Mouse (Mus musculus): Measurements from ENCODE around the gene P2rx7. TPM values are rescaled to one million over a fixed set of nuclear protein-coding genes. Genes with fewer than 3 reads are reported as not detected.

Gene P2rx7
- polyA plus RNA-seq, 1 experiment from 2014 or later = 2.4 TPM

DNA sequence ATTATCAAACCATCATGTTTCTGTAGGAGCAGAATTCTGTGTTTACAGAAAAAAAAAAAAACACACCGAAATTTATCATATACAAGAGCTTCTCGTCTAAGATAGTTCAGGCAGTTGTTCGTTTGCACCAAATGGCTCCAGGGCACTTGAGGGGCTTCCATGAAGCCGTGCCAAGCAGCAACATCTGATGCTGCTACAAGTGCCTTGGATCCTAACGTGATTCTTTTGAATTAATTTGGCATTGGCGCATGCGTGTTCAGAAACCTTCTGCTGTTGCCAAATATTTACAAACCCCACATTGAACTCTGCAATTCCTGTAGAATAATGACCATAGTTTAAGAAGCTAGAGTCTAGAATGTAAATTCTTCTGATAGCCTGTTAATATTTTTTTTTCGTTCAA, 51.8 kb downstream of the P2rx7 start:
- Histone ChIP-seq H3K27ac (ENCODE audit: low read length) (no peak overlapping the region), H3K4me3 (replicated peaks; ENCODE audit: low read length) (no peak overlapping the region), H3K4me2 (ENCODE audit: low read length) (no peak overlapping the region), H3K9me3 (ENCODE audit: control insufficient read depth, low read length) (no peaks in the 10 kb centered on the region), H3K27me3 (replicated peaks; ENCODE audit: control insufficient read depth, insufficient read depth, low read length) (no peaks in the 10 kb centered on the region), H3K36me3 (ENCODE audit: control insufficient read depth, insufficient read depth) (no peaks in the 10 kb centered on the region), H3K9ac (replicated peaks; ENCODE audit: low read depth, low read length) (no peak overlapping the region), H3K4me1 (replicated peaks; ENCODE audit: control insufficient read depth, insufficient read depth, low read length) (peaks cover 2% of the 10 kb centered on the region)
- no peak for ATAC-seq
- 39% methylated on average over 8 of the region's 8 CpGs for WGBS

- Histone ChIP-seq H3K4me1 (replicated peaks; ENCODE audit: control insufficient read depth, insufficient read depth, low read length) (peaks cover 2% of the 10 kb centered on the region), H3K4me3 (replicated peaks; ENCODE audit: low read length) (no peak overlapping the region), H3K9me3 (ENCODE audit: control insufficient read depth, low read length) (no peaks in the 10 kb centered on the region), H3K27me3 (replicated peaks; ENCODE audit: control insufficient read depth, insufficient read depth, low read length) (no peaks in the 10 kb centered on the region), H3K27ac (ENCODE audit: low read length) (no peak overlapping the region), H3K4me2 (ENCODE audit: low read length) (no peak overlapping the region), H3K9ac (replicated peaks; ENCODE audit: low read depth, low read length) (no peak overlapping the region), H3K36me3 (ENCODE audit: control insufficient read depth, insufficient read depth) (no peaks in the 10 kb centered on the region)
- WGBS = 92% methylated on average over 10 of the region's 10 CpGs
- ATAC-seq = no peak
Measured at GRCm38 (mm10) chr5:122698041-122698700, 54.5 kb downstream of the P2rx7 start.

DNA sequence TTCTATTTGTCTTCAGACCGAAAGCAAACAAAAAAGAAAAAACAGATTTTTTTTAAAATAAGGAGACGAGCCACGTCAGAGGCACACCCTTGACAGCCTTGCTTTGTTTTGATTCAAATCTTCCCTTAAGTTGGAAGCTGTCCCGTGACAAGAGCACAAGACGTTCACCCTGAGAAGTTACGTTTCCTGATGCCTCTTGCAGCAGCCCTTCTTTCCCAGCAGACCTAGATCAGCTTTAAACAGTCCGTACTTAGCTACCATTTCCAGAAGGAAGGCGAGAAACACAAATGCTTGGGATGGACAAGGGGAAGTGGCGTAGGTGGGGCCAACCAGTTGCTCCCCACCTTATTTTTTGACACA, 55.0 kb downstream of the P2rx7 start:
- no peaks in the 10 kb centered on the region for H3K27me3 ChIP-seq (replicated peaks; ENCODE audit: control insufficient read depth, insufficient read depth, low read length)
- no peak for ATAC-seq
- WGBS = 80% methylated on average over 9 of the region's 9 CpGs
- no peak overlapping the region for H3K9ac ChIP-seq (replicated peaks; ENCODE audit: low read depth, low read length)
- no peak overlapping the region for H3K4me3 ChIP-seq (replicated peaks; ENCODE audit: low read length)
- H3K4me1 ChIP-seq (replicated peaks; ENCODE audit: control insufficient read depth, insufficient read depth, low read length) = peaks cover 2% of the 10 kb centered on the region; the same call in 1 of the 2 replicates
- no peaks in the 10 kb centered on the region for H3K9me3 ChIP-seq (ENCODE audit: control insufficient read depth, low read length)
- no peak overlapping the region for H3K4me2 ChIP-seq (ENCODE audit: low read length)
- no peak overlapping the region for H3K27ac ChIP-seq (ENCODE audit: low read length)
- H3K36me3 ChIP-seq (ENCODE audit: control insufficient read depth, insufficient read depth) = no peaks in the 10 kb centered on the region

- no peak overlapping the region for H3K4me3 ChIP-seq (replicated peaks; ENCODE audit: low read length)
- no peak for ATAC-seq
- no peak overlapping the region for H3K27ac ChIP-seq (ENCODE audit: low read length)
- H3K4me2 ChIP-seq (ENCODE audit: low read length) = no peak overlapping the region
- no peaks in the 10 kb centered on the region for H3K9me3 ChIP-seq (ENCODE audit: control insufficient read depth, low read length)
- H3K9ac ChIP-seq (replicated peaks; ENCODE audit: low read depth, low read length) = no peak overlapping the region
- no peaks in the 10 kb centered on the region for H3K36me3 ChIP-seq (ENCODE audit: control insufficient read depth, insufficient read depth)
- 80% methylated on average over 12 of the region's 12 CpGs for WGBS
- peaks cover 2% of the 10 kb centered on the region; the same call in 1 of the 2 replicates for H3K4me1 ChIP-seq (replicated peaks; ENCODE audit: control insufficient read depth, insufficient read depth, low read length)
- H3K27me3 ChIP-seq (replicated peaks; ENCODE audit: control insufficient read depth, insufficient read depth, low read length) = no peaks in the 10 kb centered on the region
Measured at GRCm38 (mm10) chr5:122700109-122700836, 56.6 kb downstream of the P2rx7 start.

- Histone ChIP-seq H3K27me3 (replicated peaks; ENCODE audit: control insufficient read depth, insufficient read depth, low read length) (no peaks in the 10 kb centered on the region), H3K27ac (ENCODE audit: low read length) (no peak overlapping the region)
- ATAC-seq = no peak
Measured at GRCm38 (mm10) chr5:122700837-122701212, 57.1 kb downstream of the P2rx7 start.

GRCm38 (mm10) chr5:122702156-122702555, 58.4 kb downstream of the P2rx7 start:
- Histone ChIP-seq H3K36me3 (ENCODE audit: control insufficient read depth, insufficient read depth) (no peaks in the 10 kb centered on the region), H3K27ac (ENCODE audit: low read length) (no peak overlapping the region), H3K27me3 (replicated peaks; ENCODE audit: control insufficient read depth, insufficient read depth, low read length) (no peaks in the 10 kb centered on the region), H3K4me1 (replicated peaks; ENCODE audit: control insufficient read depth, insufficient read depth, low read length) (peaks cover 4% of the 10 kb centered on the region), H3K4me3 (replicated peaks; ENCODE audit: low read length) (no peak overlapping the region), H3K9me3 (ENCODE audit: control insufficient read depth, low read length) (no peaks in the 10 kb centered on the region), H3K4me2 (ENCODE audit: low read length) (no peak overlapping the region), H3K9ac (replicated peaks; ENCODE audit: low read depth, low read length) (no peak overlapping the region)
- 82% methylated on average over 6 of the region's 6 CpGs for WGBS
- no peak for ATAC-seq

More at GRCm38 (mm10) chr5:122700837-122701212, 57.1 kb downstream of the P2rx7 start:
- no peak overlapping the region for H3K4me2 ChIP-seq (ENCODE audit: low read length)
- WGBS = 80% methylated on average over 5 of the region's 5 CpGs
- no peaks in the 10 kb centered on the region for H3K36me3 ChIP-seq (ENCODE audit: control insufficient read depth, insufficient read depth)
- no peak overlapping the region for H3K9ac ChIP-seq (replicated peaks; ENCODE audit: low read depth, low read length)
- H3K4me1 ChIP-seq (replicated peaks; ENCODE audit: control insufficient read depth, insufficient read depth, low read length) = no peaks in the 10 kb centered on the region
- H3K9me3 ChIP-seq (ENCODE audit: control insufficient read depth, low read length) = no peaks in the 10 kb centered on the region
- no peak overlapping the region for H3K4me3 ChIP-seq (replicated peaks; ENCODE audit: low read length)

DNA sequence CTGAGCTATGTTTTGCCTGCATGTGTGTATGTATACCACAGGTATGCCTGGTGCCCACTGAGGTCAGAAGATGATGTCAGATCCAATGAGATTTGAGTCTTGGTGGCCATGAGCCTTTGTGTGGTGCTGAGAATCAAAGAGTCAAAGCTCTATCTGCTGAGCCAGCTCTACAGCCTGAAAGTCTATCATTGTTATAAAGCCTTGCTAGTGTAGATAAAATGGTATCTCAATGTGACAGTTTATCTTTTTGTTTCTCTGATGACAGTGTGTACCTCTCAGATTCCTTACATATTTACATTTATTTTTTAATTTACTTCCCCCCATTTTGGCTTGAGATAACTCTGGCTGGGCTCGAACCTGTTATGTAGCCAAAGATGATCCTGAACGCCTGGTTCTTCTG, 59.9 kb downstream of the P2rx7 start:
- Histone ChIP-seq H3K9me3 (ENCODE audit: control insufficient read depth, low read length) (no peaks in the 10 kb centered on the region), H3K27ac (ENCODE audit: low read length) (no peak overlapping the region), H3K36me3 (ENCODE audit: control insufficient read depth, insufficient read depth) (no peaks in the 10 kb centered on the region), H3K4me3 (replicated peaks; ENCODE audit: low read length) (no peak overlapping the region), H3K27me3 (replicated peaks; ENCODE audit: control insufficient read depth, insufficient read depth, low read length) (no peaks in the 10 kb centered on the region), H3K9ac (replicated peaks; ENCODE audit: low read depth, low read length) (no peak overlapping the region), H3K4me2 (ENCODE audit: low read length) (no peak overlapping the region), H3K4me1 (replicated peaks; ENCODE audit: control insufficient read depth, insufficient read depth, low read length) (peaks cover 9% of the 10 kb centered on the region)
- ATAC-seq = no peak
- 88% methylated on average over 2 of the region's 2 CpGs for WGBS

GRCm38 (mm10) chr5:122704571-122704970, 60.9 kb downstream of the P2rx7 start:
- Histone ChIP-seq H3K4me1 (replicated peaks; ENCODE audit: control insufficient read depth, insufficient read depth, low read length) (peaks cover 9% of the 10 kb centered on the region), H3K4me3 (replicated peaks; ENCODE audit: low read length) (no peak overlapping the region), H3K9me3 (ENCODE audit: control insufficient read depth, low read length) (no peaks in the 10 kb centered on the region), H3K9ac (replicated peaks; ENCODE audit: low read depth, low read length) (no peak overlapping the region), H3K27ac (ENCODE audit: low read length) (no peak overlapping the region), H3K4me2 (ENCODE audit: low read length) (no peak overlapping the region), H3K27me3 (replicated peaks; ENCODE audit: control insufficient read depth, insufficient read depth, low read length) (no peaks in the 10 kb centered on the region), H3K36me3 (ENCODE audit: control insufficient read depth, insufficient read depth) (no peaks in the 10 kb centered on the region)
- 87% methylated on average over 4 of the region's 4 CpGs for WGBS
- no peak for ATAC-seq

- Histone ChIP-seq H3K9ac (replicated peaks; ENCODE audit: low read depth, low read length) (no peak overlapping the region), H3K27ac (ENCODE audit: low read length) (no peak overlapping the region), H3K27me3 (replicated peaks; ENCODE audit: control insufficient read depth, insufficient read depth, low read length) (no peaks in the 10 kb centered on the region), H3K4me2 (ENCODE audit: low read length) (no peak overlapping the region), H3K9me3 (ENCODE audit: control insufficient read depth, low read length) (no peaks in the 10 kb centered on the region), H3K4me3 (replicated peaks; ENCODE audit: low read length) (no peak overlapping the region), H3K36me3 (ENCODE audit: control insufficient read depth, insufficient read depth) (no peaks in the 10 kb centered on the region), H3K4me1 (replicated peaks; ENCODE audit: control insufficient read depth, insufficient read depth, low read length) (peaks cover 9% of the 10 kb centered on the region)
- 83% methylated on average over 3 of the region's 3 CpGs for WGBS
- ATAC-seq = no peak
Measured at GRCm38 (mm10) chr5:122705174-122705573, 61.5 kb downstream of the P2rx7 start.
